Mouse (Mus musculus): ENCODE measurements around the gene Mphosph9.

The Mphosph9 gene

DNA sequence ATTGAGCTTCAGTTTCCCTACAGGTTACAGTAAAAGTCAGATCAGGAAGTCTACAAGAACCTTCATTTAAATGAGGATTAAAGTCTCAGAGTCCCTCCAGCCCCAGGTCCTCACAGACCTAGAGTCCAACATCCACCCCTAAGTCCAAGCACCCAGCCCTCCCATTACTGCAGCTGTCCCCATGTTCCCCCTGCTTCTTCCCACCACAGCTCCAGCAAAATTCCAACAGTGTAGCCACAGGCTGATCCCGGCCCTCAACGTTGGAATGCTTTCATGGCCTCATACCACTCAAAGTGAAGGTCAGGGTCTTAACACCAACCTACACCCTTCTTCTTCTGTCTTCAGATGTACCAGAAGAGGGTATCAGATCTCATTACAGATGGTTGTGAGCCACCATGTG, 116.1 kb downstream of the Mphosph9 start:
- DNase-seq = no peak

DNA sequence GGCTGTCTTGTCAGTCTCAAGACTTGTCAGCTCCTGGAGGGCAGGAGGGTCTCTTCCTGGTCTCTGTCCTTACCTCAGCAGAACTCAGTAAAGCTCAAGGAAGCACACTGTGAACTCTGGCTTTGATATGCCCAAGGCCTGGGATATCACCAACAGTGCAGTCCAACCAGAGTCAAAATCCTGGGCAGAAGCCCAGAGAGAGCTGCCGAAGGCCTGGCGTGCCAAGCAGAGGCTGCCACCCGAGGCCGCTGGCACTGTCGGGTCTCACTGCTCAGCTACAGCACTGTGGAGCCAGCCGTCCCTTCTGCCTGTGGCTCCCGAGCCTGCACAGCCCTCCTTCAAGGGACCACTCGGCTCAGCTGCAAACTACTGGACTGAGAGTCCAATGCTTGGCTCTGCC, 116.5 kb downstream of the Mphosph9 start:
- no peak for DNase-seq

DNA sequence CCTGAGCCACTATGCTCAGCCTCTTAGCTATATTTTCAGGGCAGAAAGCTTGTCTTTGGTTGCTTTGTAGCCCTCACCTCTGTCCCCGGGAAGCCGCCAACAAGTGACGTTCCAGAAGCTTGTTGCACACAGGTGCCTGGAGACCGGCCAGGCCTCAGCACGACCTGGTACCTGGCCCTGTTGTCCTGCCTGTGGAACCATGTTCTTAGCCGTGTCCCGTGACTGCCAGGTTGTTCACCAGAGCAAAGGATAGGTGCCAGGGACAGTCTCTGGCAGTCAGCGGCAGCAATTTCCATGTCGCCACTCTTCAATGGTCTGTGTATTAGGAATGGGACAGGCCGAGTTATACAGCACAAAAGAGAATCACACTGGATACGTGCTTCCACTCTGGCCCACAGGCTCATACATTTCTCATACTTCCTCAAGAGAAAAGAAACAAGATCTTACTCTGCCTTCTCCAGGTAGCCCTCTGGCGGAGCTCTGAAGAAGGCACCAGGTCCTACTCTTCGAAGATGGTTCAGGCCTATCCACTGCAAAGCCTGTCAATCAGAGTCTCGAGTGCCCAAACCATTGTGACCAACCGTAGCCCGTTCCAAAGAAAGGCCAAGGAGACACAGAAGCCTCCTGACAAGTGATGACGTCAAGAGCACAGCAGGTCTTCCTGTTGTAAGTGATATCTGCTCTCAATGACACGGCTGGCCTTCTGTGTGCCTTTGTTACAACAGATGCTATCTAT, 117.3 kb downstream of the Mphosph9 start:
- DNase-seq = no peak

DNA sequence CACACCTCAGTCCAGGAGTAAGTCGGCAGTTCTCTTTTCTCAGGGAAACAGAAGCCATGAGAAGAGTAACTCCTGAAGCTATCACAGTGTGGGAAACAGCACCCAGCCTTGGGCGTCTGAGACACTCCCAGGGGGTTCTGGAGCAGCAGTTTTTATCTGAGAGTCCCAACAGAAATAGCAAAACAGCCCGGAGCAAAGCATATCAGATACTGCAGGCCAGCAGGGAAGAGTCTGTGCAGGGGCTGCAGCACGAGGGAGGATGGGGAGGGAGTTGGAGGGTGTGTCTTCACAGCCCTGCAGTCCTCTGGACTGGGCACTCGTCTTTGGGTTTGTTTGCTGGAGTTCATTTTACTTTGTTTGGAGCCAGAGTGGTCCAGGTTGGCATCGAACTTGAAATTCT, 117.9 kb downstream of the Mphosph9 start:
- DNase-seq = no peak

DNA sequence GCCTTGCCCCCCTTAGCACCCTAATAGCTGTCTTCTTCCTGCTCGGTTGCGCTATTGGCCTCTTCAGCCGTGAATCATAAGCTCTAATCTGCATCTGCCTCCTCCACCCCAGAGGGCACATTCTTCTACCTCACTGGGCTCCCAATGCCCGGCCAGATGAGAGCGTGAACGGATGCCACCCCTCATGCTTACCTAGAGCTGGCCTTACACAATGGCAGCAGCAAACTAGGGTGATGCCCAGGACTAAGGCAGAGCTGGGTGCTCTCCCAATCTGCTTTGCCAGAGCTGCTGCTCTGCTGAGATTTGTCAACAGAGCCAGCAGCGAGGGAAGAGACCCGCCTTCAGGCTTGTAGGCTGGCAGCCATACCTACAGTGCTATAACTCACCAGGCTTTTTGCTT, 119.7 kb downstream of the Mphosph9 start:
- DNase-seq = no peak

DNA sequence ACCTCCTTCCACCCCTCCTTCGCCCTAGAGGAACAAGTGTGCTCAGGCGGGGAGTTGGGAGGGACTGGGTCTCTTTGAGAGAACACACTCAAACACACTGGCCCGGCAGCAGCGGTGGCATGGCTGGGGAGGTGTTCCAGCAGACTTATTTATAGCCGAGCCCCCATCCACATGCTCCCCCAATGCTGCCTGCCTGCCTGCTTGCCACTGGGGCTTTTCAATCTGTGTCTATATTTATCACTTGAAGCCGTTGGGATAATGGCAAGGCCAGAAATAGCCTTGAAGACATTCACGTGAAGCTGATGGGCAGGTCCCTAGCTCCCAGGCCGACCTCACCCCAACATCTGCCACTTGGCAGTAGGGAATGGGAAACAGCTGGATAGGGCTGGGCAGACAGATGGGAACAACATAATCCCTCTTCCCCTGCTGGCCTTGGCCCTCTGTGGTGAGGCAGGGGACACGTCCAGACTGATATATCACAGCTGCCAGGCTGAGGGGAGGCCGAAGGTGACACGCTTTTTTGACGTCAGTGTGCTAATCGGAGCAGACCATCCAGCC, 121.2 kb downstream of the Mphosph9 start:
- DNase-seq = peak; percentile 16

DNA sequence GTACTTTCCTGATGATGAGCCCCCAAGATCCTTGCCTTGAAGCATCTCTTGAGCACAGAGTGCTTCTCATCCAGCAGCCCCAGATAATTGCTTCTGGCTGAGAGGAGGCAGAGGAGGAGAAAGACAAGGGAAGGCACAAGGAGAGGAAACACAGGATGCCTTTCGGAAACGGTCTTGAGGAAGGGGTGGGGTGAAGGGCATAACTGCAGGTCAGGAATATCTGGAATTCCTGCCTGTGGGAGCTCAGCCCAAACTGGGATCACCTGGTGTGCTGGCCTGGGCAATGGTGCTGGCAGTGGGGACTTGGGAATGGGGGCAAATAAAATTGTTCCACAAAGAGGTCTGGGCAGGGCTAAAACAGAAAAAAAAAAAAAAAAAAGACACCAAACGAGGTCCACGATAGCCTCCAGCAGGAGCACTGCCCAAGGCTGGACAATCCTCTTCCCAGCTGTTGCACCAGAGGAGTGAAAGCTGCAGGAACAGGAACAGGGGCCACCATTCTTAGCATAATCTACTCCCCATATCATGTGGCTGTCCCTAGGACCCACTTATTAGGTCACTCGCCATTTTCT, 121.9 kb downstream of the Mphosph9 start:
- DNase-seq = no peak

DNA sequence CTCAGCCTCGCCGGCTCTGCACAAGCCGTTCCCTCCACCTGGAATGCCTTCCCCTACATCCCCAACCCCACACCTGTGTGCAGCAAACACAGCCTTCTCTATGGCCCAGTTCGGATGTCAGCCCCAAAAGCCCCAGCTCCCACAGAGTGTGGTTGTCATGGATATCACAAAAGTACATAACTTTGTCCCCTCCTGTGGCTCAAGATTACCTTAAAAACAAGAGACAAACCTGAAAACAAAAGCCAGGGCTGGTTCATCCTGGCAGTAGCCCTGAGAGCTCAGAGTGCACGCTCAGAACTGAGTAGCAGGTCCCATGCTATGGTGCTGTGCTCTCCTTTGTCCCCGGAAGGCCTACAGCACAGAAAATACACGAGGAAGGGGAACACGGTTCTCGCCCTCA, 122.6 kb downstream of the Mphosph9 start:
- no peak for DNase-seq

DNA sequence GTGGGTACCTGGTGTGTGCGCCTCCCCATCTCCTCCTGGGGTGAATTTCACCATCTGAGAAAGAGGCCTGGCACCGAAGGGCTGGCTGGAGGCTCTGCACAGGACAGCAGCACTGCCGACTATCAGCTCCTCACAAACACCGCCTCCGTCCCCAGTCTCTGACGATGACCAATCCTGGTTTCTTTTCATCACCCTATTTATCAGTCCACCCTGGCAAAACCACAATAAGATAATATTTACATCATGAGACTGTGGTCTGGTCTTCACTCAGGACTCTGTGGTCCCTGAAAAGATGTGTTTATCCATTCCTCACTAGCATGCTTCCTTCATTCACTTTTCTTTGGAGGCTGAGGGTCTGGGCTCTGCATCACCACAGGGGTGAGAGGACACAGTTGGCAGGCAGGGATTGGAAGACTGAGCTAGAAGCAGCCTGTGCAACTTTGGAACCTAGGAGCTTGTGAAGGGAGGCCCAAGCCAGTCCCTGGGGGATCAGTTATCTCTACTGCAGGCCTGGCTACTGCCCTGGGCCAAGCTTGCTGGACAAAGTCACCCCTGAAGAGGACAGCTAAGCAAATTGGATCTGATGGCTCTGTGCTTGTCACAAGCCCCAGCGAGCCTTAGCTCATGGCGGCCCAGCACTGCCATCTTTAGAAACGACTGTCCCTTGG, 123.5 kb downstream of the Mphosph9 start:
- no peak for DNase-seq

DNA sequence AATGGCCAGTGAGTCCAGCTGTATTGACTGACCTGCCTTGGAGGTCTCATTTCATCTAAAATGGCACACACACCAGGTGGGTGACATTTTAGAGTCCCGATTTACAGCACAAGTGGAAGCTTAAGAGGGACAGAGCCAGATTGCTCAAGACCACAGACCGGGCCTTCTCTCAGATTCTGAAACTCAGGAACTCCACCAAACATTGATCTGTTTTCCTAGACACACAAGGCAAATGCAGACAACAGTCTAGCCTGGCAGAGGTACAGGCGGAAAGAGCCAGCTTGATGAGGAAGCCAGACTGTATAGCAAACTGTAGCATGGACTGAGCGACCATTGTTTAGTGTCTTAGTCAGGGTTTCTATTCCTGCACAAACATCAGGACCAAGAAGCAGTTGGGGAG, 124.5 kb downstream of the Mphosph9 start:
- no peak for DNase-seq

DNA sequence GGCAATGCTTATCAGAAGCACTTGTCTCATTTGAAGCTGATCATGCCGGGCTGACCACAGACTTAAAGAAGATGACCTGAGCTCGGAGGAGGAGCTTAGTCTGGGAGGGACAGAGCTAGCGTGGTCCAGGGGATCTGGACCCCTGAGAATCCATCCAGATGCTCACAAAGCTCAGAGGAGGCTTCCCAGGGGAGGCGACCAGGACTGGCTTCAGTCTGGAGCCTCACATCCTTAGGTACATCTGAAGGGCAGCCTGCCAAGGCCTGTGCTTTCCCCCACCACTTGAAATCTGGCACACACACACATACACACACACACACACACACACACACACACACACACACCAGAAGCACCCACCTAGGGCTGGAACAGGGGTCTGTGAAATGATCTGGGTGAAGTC, 125.7 kb downstream of the Mphosph9 start:
- DNase-seq = no peak

DNA sequence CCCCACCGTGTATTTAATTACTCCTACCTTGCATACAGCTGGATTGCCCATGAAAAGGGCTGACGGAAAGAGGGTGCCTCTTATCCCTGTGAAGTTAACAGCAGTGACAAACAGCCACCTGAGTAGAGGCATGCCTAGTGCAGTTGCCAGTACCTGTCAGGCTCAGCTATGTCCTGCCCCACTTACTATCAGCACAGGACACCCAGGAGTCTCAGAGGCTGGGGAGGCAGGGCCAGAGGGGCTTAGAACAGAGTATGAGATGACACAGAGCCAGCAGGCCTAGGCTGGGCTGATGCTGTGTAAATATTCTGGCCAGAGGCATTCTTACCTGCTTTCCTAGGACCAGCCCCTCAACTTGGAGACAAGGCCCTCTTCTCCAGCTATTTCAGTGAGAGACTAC, 126.2 kb downstream of the Mphosph9 start:
- no peak for DNase-seq

Data from right cerebral cortex, postnatal 4 days (tissue).